Mouse (Mus musculus): Measurements from ENCODE around the gene Gnas. TPM values are rescaled to one million over a fixed set of nuclear protein-coding genes. Genes with fewer than 3 reads are reported as not detected.

Gene Gnas
- polyA plus RNA-seq, 1 experiment: 515 TPM

DNA sequence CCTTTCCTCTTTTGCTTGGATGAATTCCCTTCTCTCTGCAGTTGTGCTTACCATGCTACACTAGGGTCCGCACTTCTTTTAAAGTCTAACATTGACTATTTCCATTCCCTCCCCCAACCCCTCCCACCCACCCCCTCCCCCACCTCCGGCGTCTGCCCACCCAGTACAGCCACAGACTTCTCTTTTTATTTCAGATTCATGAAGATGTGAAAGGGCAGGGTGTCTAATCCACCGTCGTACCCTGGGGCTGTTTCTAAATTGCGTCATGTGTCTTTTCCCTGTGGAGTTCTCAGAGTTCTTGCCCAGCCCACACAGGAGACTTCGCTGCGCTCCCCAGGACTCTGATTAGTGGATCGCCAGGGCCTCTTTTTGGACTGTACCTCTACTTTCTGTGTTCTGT is 108.4 kb downstream of the Gnas start:
- Histone ChIP-seq H3K4me1 (ENCODE audit: control insufficient read depth, insufficient read depth, insufficient read length) (no peaks in the 10 kb centered on the region), H3K36me3 (ENCODE audit: control insufficient read depth, insufficient read depth, low read length) (no peaks in the 10 kb centered on the region), H3K4me3 (ENCODE audit: extremely low read depth, insufficient read depth, insufficient read length) (no peak overlapping the region), H3K27ac (ENCODE audit: insufficient read depth, low read length) (no peak overlapping the region), H3K27me3 (ENCODE audit: control insufficient read depth, insufficient read depth, low read length) (no peaks in the 10 kb centered on the region)
- no peak for TF ChIP-seq CTCF (IDR thresholded peaks at IDR 0.05; ENCODE audit: extremely low read depth, insufficient read depth, insufficient read length, insufficient replicate concordance)
- TF ChIP-seq POLR2A (IDR thresholded peaks at IDR 0.05; ENCODE audit: low read depth, low read length): no peak
- DNase-seq (ENCODE audit: low read depth in 1 of 2, low spot score in 2 of 2): no peak
- 84% methylated on average over 9 of the region's 9 CpGs for WGBS

- no peaks in the 10 kb centered on the region for H3K27me3 ChIP-seq (ENCODE audit: control insufficient read depth, insufficient read depth, low read length)
- no peak overlapping the region for H3K4me3 ChIP-seq (ENCODE audit: extremely low read depth, insufficient read depth, insufficient read length)
- H3K36me3 ChIP-seq (ENCODE audit: control insufficient read depth, insufficient read depth, low read length): no peaks in the 10 kb centered on the region
- DNase-seq (ENCODE audit: low read depth in 1 of 2, low spot score in 2 of 2): no peak
- H3K27ac ChIP-seq (ENCODE audit: insufficient read depth, low read length): no peak overlapping the region
- no peak for TF ChIP-seq CTCF (IDR thresholded peaks at IDR 0.05; ENCODE audit: extremely low read depth, insufficient read depth, insufficient read length, insufficient replicate concordance)
- no peak for TF ChIP-seq POLR2A (IDR thresholded peaks at IDR 0.05; ENCODE audit: low read depth, low read length)
- WGBS: 68% methylated on average over 5 of the region's 5 CpGs
- H3K4me1 ChIP-seq (ENCODE audit: control insufficient read depth, insufficient read depth, insufficient read length): no peaks in the 10 kb centered on the region
Observed at GRCm38 (mm10) chr2:174393383-174393782, 109.3 kb downstream of the Gnas start.

Other genes starting within 250 kb of the Gnas start
- 36.0 and 44.0 TPM in 2 replicates for gene Stx16, start 208.0 kb upstream of the Gnas start, polyA plus RNA-seq (2012; rRNA removed)
- gene Npepl1, start 174.0 kb upstream of the Gnas start, polyA plus RNA-seq (2012; rRNA removed): 92.6 and 125 TPM in 2 replicates
- 0.09 and 0.16 TPM in 2 replicates for gene Gm20721, start 62.4 kb downstream of the Gnas start, polyA plus RNA-seq (2012; rRNA removed)
- gene Nelfcd, start 131.5 kb downstream of the Gnas start, polyA plus RNA-seq (2012; rRNA removed): 45.3 and 54.0 TPM in 2 replicates
- gene Ctsz, start 154.7 kb downstream of the Gnas start, polyA plus RNA-seq (2012; rRNA removed): 307 and 356 TPM in 2 replicates
- gene Tubb1, start 166.4 kb downstream of the Gnas start, polyA plus RNA-seq (2012; rRNA removed): 58.7 and 75.4 TPM in 2 replicates
- 183 and 221 TPM in 2 replicates for gene Atp5e, start 179.8 kb downstream of the Gnas start, polyA plus RNA-seq (2012; rRNA removed)
- gene Prelid3b, start 188.8 kb downstream of the Gnas start, polyA plus RNA-seq (2012; rRNA removed): 21.6 and 22.2 TPM in 2 replicates